Mouse (Mus musculus) lung, adult 2 months (tissue): ENCODE data around the gene Cdh4.

Experiments
- CTCF ChIP-seq: fragments of 200-500 bp; IDR thresholded peaks from 2 replicates; pipeline ENCODE4 v1.5.1; 2011; ENCODE audit warnings: mild to moderate bottlenecking, low read length, control low read depth; ENCODE audit not compliant: insufficient read depth
- POLR2A ChIP-seq: fragments of 200-500 bp; IDR thresholded peaks from 2 replicates; pipeline ENCODE4 v1.6.1; 2011; ENCODE audit warnings: low read depth, mild to moderate bottlenecking, control low read depth, low read length, borderline replicate concordance; ENCODE audit errors: extremely low read depth

DNA sequence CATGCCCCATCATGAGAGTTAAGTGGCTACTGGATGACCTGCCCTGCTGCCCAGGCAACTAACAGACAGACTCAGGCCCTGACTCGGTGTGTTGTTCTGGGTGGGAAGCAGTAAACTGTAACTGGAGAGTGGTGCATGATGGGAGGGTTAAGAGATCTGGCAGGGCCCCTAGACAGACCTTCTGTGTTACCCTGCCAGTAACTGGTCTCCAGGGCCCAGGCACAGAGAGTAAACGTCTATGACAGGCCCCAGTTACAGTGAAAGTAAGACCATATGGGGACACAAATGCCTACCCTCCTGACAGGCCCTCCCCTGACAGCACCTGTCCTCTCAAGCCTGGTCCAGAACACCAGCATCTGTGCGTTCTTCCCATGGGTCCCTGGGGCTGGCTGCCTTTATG lies 420.4 kb downstream of the Cdh4 start:
- TF ChIP-seq POLR2A (no peak), CTCF (no peak)
